Mouse (Mus musculus) heart, postnatal 0 days (tissue): ENCODE measurements around the gene Eif3c. TPM values are rescaled to one million over a fixed set of nuclear protein-coding genes. Genes with fewer than 3 reads are reported as not detected.

Source experiments
- ATAC-seq: fragments of 200-750 bp; cut with Nextera tagmentation; 2 replicates; pipeline ENCODE4 v1.8.0; 2017; ENCODE audit warnings: low read depth, moderate number of reproducible peaks, moderate library complexity; ENCODE audit not compliant: insufficient read depth
- DNase-seq: peaks from one replicate; pipeline ENCODE4 v3.0.0-alpha.2; 2016; ENCODE audit warnings: low spot score
- H3K27ac ChIP-seq: fragments of 300-500 bp; sonication (generic); 2 replicates; pipeline ENCODE4 v1.5.1; 2014; ENCODE audit warnings: low read depth, mild to moderate bottlenecking
- H3K27me3 ChIP-seq: fragments of 300-500 bp; sonication (generic); 2 replicates; pipeline ENCODE4 v1.6.1; 2014; ENCODE audit warnings: low read length, mixed read lengths; ENCODE audit not compliant: control insufficient read depth, insufficient read depth
- H3K36me3 ChIP-seq: fragments of 300-500 bp; sonication (generic); replicated peaks from 2 replicates; pipeline ENCODE4 v1.6.1; 2014; ENCODE audit warnings: low read length, mixed read lengths; ENCODE audit not compliant: control insufficient read depth, insufficient read depth
- H3K4me1 ChIP-seq: fragments of 300-500 bp; sonication (generic); 2 replicates; pipeline ENCODE4 v1.6.1; 2014; ENCODE audit warnings: antibody characterized with exemption; ENCODE audit not compliant: control insufficient read depth, insufficient read depth
- H3K4me2 ChIP-seq: fragments of 300-500 bp; sonication (generic); 2 replicates; pipeline ENCODE4 v1.6.1; 2014; ENCODE audit warnings: low read depth, mild to moderate bottlenecking, low read length, moderate library complexity
- H3K4me3 ChIP-seq: fragments of 300-500 bp; sonication (generic); 2 replicates; pipeline ENCODE4 v1.5.1; 2014; ENCODE audit warnings: low read depth, low read length
- H3K9ac ChIP-seq: fragments of 300-500 bp; sonication (generic); replicated peaks from 2 replicates; pipeline ENCODE4 v1.6.1; 2014; ENCODE audit warnings: low read depth, low read length, mixed read lengths
- H3K9me3 ChIP-seq: fragments of 300-500 bp; sonication (generic); replicated peaks from 2 replicates; pipeline ENCODE4 v1.6.1; 2016; ENCODE audit warnings: low read length; ENCODE audit not compliant: control insufficient read depth
- CTCF ChIP-seq: IDR thresholded peaks from 2 replicates; pipeline ENCODE4 v1.5.1; 2016; ENCODE audit warnings: antibody characterized with exemption, control low read depth, low read depth
- EP300 ChIP-seq: IDR thresholded peaks from 2 replicates; pipeline ENCODE4 v1.6.1; 2016; ENCODE audit warnings: antibody characterized with exemption, low read depth
- WGBS: fragments of 180-500 bp; shearing (Covaris S2); extraction: QIAGEN DNeasy Blood & Tissue Kit; methylation state at CpG from one replicate; pipeline ENCODE4 v1.1.7; 2014; 5-methylcytosine and 5-hydroxymethylcytosine counted together
- polyA plus RNA-seq: library from polyadenylated mRNA; unstranded; fragments of >200 nt; fragmentation: Nextera tagmentation; extraction: Ambion mirVana; gene quantifications from 2 replicates; pipeline ENCODE4 v1.2.1, GENCODE M21; 2015
- total RNA-seq: library from RNA; depleted of rRNA; stranded (reverse); fragments of >200 nt; gene quantifications from 2 replicates; pipeline ENCODE4 v1.2.3, GENCODE M21; 2014; ENCODE audit warnings: low replicate concordance

Eif3c gene
- total and polyA plus RNA-seq, 2 experiments from 2014 or later: 103 to 114 TPM

DNA sequence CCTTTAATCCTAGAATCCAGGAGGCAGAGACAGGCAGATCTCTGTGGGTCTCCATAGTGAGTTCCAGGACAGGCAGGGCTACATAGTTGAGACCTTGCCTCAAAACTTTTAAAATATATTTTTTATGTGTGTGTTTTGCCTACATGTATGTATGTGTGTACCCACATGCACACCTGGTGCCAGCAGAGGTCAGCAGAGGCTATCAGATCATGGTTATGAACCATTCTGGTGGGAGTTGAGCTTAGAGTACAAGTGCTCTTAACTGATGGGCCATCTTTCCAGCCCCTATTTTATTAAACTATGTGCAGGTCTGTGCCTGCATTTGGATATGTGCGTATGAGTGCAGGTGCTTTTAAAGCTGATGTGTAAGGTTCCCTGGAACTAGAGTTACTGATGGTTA lies 11.4 kb downstream of the Eif3c start:
- TF ChIP-seq CTCF (no peak), EP300 (no peak)
- Histone ChIP-seq H3K4me3 (no peak overlapping the region), H3K9ac (no peak overlapping the region), H3K4me2 (no peak overlapping the region), H3K27me3 (no peaks in the 10 kb centered on the region), H3K27ac (no peak overlapping the region), H3K36me3 (peaks cover 96% of the 10 kb centered on the region), H3K4me1 (no peaks in the 10 kb centered on the region), H3K9me3 (no peaks in the 10 kb centered on the region)
- no peak for ATAC-seq
- 85% methylated on average over 1 of the region's 1 CpGs for WGBS
- DNase-seq: no peak

GRCm38 (mm10) chr7:126545631-126546030 lies 20.6 kb downstream of the Eif3c start:
- Histone ChIP-seq H3K27ac (no peak overlapping the region), H3K27me3 (no peaks in the 10 kb centered on the region), H3K4me3 (no peak overlapping the region), H3K4me1 (no peaks in the 10 kb centered on the region), H3K9ac (no peak overlapping the region), H3K36me3 (peaks cover 64% of the 10 kb centered on the region), H3K4me2 (no peak overlapping the region), H3K9me3 (no peaks in the 10 kb centered on the region)
- 77% methylated on average over 2 of the region's 2 CpGs for WGBS
- no peak for TF ChIP-seq CTCF
- TF ChIP-seq EP300: no peak
- no peak for ATAC-seq
- no peak for DNase-seq

DNA sequence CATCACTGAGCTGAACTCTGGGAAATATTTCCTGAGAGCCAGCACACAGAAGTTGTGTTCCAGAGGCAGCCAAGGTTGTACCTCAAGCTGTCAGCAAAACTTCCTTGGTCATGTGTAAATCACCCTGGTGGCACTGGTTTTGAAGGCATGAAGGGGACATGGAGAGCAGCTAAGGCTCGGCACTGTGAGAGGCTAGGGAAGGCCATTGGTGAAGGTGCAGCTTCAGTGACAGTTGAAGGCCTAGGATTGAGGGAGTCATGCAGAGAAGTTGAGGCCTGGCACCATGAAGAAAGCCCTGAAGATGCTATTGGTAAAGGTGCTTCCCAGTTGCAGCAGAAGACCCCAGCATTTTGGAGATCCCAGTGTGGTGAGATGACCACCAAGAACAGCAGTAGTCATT lies 24.6 kb downstream of the Eif3c start:
- no peak overlapping the region for H3K4me2 ChIP-seq
- no peak overlapping the region for H3K27ac ChIP-seq
- H3K9ac ChIP-seq: no peak overlapping the region
- no peak for DNase-seq
- H3K36me3 ChIP-seq: peaks cover 25% of the 10 kb centered on the region
- no peak for ATAC-seq
- no peak overlapping the region for H3K4me3 ChIP-seq
- peaks cover 6% of the 10 kb centered on the region; the same call in 1 of the 2 replicates for H3K27me3 ChIP-seq
- WGBS: 66% methylated on average over 1 of the region's 1 CpGs
- no peaks in the 10 kb centered on the region for H3K9me3 ChIP-seq
- TF ChIP-seq EP300 (no peak), CTCF (no peak)
- H3K4me1 ChIP-seq: no peaks in the 10 kb centered on the region

DNA sequence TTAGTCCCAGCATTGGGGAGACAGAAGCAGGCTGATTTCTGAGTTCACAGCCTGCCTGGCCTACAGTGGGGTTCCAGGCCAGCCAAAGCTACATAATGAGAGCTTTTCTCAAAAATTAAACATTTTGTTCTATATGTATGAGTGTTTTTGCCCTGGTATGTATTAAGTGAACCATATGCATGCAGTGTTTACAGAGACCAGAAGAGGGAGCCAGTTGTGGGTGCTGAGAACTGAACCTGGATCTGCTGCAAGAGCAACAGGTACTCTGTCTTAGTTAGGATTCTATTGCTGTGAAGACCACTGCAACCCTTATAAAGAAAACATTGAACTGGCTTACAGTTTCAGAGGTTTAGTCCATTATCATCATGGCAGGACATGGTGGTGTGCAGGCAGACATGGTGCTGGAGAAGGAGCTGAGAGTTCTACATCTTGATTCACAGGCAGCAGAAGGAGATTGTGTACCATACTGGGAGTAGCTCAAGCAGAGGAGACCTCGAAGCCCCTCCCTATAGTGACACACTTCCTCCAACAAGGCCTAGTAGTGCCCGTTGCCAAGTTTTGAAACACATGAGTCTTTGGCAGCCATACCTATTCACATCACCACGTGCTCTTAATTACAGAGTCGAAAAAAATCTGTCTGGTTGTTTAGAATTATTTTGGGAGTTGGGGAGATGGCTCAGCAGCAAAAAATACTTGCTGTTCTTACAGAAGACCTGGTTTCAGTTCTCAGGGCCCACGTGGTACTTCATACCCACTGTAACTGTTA lies 28.2 kb downstream of the Eif3c start:
- Histone ChIP-seq H3K27me3 (peaks cover 8% of the 10 kb centered on the region; the same call in 1 of the 2 replicates), H3K27ac (no peak overlapping the region), H3K4me2 (no peak overlapping the region), H3K4me3 (no peak overlapping the region), H3K4me1 (no peaks in the 10 kb centered on the region), H3K9ac (no peak overlapping the region), H3K36me3 (no peaks in the 10 kb centered on the region), H3K9me3 (no peaks in the 10 kb centered on the region)
- TF ChIP-seq EP300: no peak
- TF ChIP-seq CTCF: peak; percentile 31; the same call in 1 of the 2 replicates
- 54% methylated on average over 5 of the region's 5 CpGs for WGBS
- DNase-seq: no peak
- no peak for ATAC-seq

- Histone ChIP-seq H3K4me1 (no peaks in the 10 kb centered on the region), H3K27me3 (peaks cover 8% of the 10 kb centered on the region; the same call in 1 of the 2 replicates), H3K27ac (no peak overlapping the region), H3K36me3 (no peaks in the 10 kb centered on the region), H3K4me2 (peak overlapping the region; percentile 85), H3K9ac (no peak overlapping the region; the same call in 1 of the 2 replicates), H3K9me3 (no peaks in the 10 kb centered on the region), H3K4me3 (peak overlapping the region; percentile 54)
- TF ChIP-seq EP300 (no peak), CTCF (no peak)
- 61% methylated on average over 9 of the region's 9 CpGs for WGBS
- DNase-seq (no peak), ATAC-seq (no peak)
These were observed 29.7 kb downstream of the Eif3c start for GRCm38 (mm10) chr7:126536466-126536865.

GRCm38 (mm10) chr7:126535766-126536165 lies 30.4 kb downstream of the Eif3c start:
- TF ChIP-seq EP300 (no peak), CTCF (no peak)
- Histone ChIP-seq H3K27ac (no peak overlapping the region), H3K27me3 (peaks cover 8% of the 10 kb centered on the region; the same call in 1 of the 2 replicates), H3K9me3 (no peaks in the 10 kb centered on the region), H3K4me1 (no peaks in the 10 kb centered on the region), H3K9ac (peak overlapping the region; percentile 50), H3K4me3 (peak overlapping the region; percentile 54), H3K36me3 (no peaks in the 10 kb centered on the region), H3K4me2 (peak overlapping the region; percentile 85)
- WGBS: 2% methylated on average over 28 of the region's 28 CpGs
- DNase-seq (no peak), ATAC-seq (no peak)
